Mouse (Mus musculus) liver, adult 2 months (tissue): Measurements from ENCODE around the gene Pde1b.

ENCODE experiments used
- CTCF ChIP-seq: fragments of 200-500 bp; IDR thresholded peaks from 2 replicates; pipeline ENCODE4 v1.5.1; 2011; ENCODE audit warnings: low read depth, low read length, control low read depth
- POLR2A ChIP-seq: fragments of 200-500 bp; IDR thresholded peaks from 2 replicates; pipeline ENCODE4 v1.6.1; 2011; ENCODE audit warnings: low read length, control low read depth; ENCODE audit not compliant: insufficient read depth; ENCODE audit errors: extremely low read depth

- TF ChIP-seq POLR2A (no peak), CTCF (no peak)
Measured at GRCm38 (mm10) chr15:103479080-103479606, 23.7 kb upstream of the Pde1b start.
